Mouse (Mus musculus) liver, embryonic 14.5 days (tissue): Measurements from ENCODE around the gene Palld. TPM values are rescaled to one million over a fixed set of nuclear protein-coding genes. Genes with fewer than 3 reads are reported as not detected.

Experiments
- ATAC-seq: fragments of 200-750 bp; cut with Nextera tagmentation; 2 replicates; pipeline ENCODE4 v1.8.0; 2017; ENCODE audit warnings: moderate number of reproducible peaks, mild to moderate bottlenecking, moderate library complexity; ENCODE audit not compliant: insufficient read depth
- DNase-seq, 3 experiments: peaks; one replicate each; pipeline ENCODE4 v3.0.0-alpha.2; 2012 to 2013; ENCODE audit warnings: low read depth in 3 of 3, low spot score in 3 of 3
- H3K27ac ChIP-seq: fragments of 300-500 bp; sonication (generic); 2 replicates; pipeline ENCODE4 v1.5.1; 2014; ENCODE audit warnings: moderate library complexity, mild to moderate bottlenecking, control low read depth, inconsistent platforms
- H3K27me3 ChIP-seq: fragments of 300-500 bp; sonication (generic); 2 replicates; pipeline ENCODE4 v1.6.1; 2014; ENCODE audit warnings: mild to moderate bottlenecking, low read length, moderate library complexity; ENCODE audit not compliant: control insufficient read depth, insufficient read depth
- H3K36me3 ChIP-seq: fragments of 300-500 bp; sonication (generic); replicated peaks from 2 replicates; pipeline ENCODE4 v1.6.1; 2014; ENCODE audit warnings: low read depth; ENCODE audit not compliant: control insufficient read depth, insufficient read depth
- H3K4me1 ChIP-seq, 2 experiments: fragments of 200-500 bp in 1 of 2; fragments of 300-500 bp in 1 of 2; sonication (generic) in 1 of 2; replicated peaks; 2 replicates each; pipeline ENCODE4 v1.6.1; 2012 to 2014; ENCODE audit warnings: antibody characterized with exemption in 1 of 2, inconsistent platforms in 1 of 2, low read length in 1 of 2; ENCODE audit not compliant: control insufficient read depth in 2 of 2, insufficient read depth in 2 of 2
- H3K4me2 ChIP-seq: fragments of 300-500 bp; sonication (generic); 2 replicates; pipeline ENCODE4 v1.6.1; 2014; ENCODE audit warnings: low read depth, mild to moderate bottlenecking, control low read depth, moderate library complexity
- H3K4me3 ChIP-seq, 2 experiments: fragments of 200-500 bp in 1 of 2; fragments of 300-500 bp in 1 of 2; sonication (generic) in 1 of 2; 2 replicates each; pipeline ENCODE4 v1.5.1; 2012 to 2014; ENCODE audit warnings: low read depth in 2 of 2, low read length in 2 of 2, mild to moderate bottlenecking in 2 of 2, control low read depth in 1 of 2, inconsistent platforms in 1 of 2, moderate library complexity in 1 of 2; ENCODE audit not compliant: insufficient read depth in 1 of 2
- H3K9ac ChIP-seq: fragments of 300-500 bp; sonication (generic); replicated peaks from 2 replicates; pipeline ENCODE4 v1.6.1; 2014; ENCODE audit warnings: mild to moderate bottlenecking, control low read depth, moderate library complexity
- H3K9me3 ChIP-seq: fragments of 300-500 bp; sonication (generic); 2 replicates; pipeline ENCODE4 v1.6.1; 2016; ENCODE audit warnings: low read length, mixed read lengths; ENCODE audit not compliant: control insufficient read depth
- CTCF ChIP-seq: IDR thresholded peaks from 2 replicates; pipeline ENCODE4 v1.5.1; 2016; ENCODE audit warnings: antibody characterized with exemption, low read depth, control low read depth
- EP300 ChIP-seq: IDR thresholded peaks from 2 replicates; pipeline ENCODE4 v1.6.1; 2016; ENCODE audit warnings: antibody characterized with exemption, low read depth
- WGBS: fragments of 180-500 bp; shearing (Covaris S2); extraction: QIAGEN DNeasy Blood & Tissue Kit; methylation state at CpG from one replicate; pipeline ENCODE4 v1.1.7; 2014; ENCODE audit not compliant: insufficient replicate concordance; 5-methylcytosine and 5-hydroxymethylcytosine counted together
- polyA plus RNA-seq, 2 experiments: library from polyadenylated mRNA; depleted of rRNA in 1 of 2; stranded (reverse) in 1 of 2; unstranded in 1 of 2; fragments of >200 nt; fragmentation: Nextera tagmentation in 1 of 2; extraction: Ambion mirVana in 1 of 2; gene quantifications; 2 replicates each; pipeline versions ENCODE4 v1.2.1 to v1.2.3; 2012 to 2014

Palld gene
- polyA plus RNA-seq, 2 experiments: 1.8 to 2.9 TPM

DNA sequence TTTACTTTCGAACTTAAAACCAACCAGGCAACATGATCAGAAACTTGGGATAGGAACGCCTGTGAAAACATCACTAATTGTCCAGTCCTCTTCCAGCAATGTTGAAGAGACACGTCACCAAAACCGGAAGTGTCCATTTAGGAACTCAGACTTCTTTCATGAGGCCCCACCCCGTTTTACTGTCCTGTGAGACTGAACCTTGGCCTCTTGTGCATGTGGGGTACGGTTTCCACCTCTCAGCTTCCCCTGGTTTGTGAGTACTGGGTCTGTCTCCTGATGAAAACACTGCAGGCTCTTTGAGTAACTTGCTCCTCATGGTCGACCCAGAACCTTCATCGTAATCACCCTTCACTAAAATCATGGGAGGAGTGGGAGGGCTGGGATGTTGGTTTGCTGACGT is 374.3 kb downstream of the Palld start:
- no peaks in the 10 kb centered on the region for H3K9me3 ChIP-seq
- H3K4me1 ChIP-seq: 0 out of 4 replicates have a peak, but pooled peaks cover 0 to 3% of the 10 kb centered on the region in 2 experiments
- H3K27me3 ChIP-seq: no peaks in the 10 kb centered on the region
- ATAC-seq (no peak), DNase-seq (no peak)
- H3K27ac ChIP-seq: no peak overlapping the region
- 62% methylated on average over 9 of the region's 9 CpGs for WGBS
- no peaks in the 10 kb centered on the region for H3K36me3 ChIP-seq
- no peak overlapping the region for H3K9ac ChIP-seq
- H3K4me2 ChIP-seq: no peak overlapping the region
- TF ChIP-seq EP300 (no peak), CTCF (no peak)
- H3K4me3 ChIP-seq: no peak overlapping the region

GRCm38 (mm10) chr8:61527037-61527436 is 375.5 kb downstream of the Palld start:
- no peaks in the 10 kb centered on the region for H3K27me3 ChIP-seq
- no peak overlapping the region for H3K4me2 ChIP-seq
- 0 out of 4 replicates have a peak, but pooled peaks cover 0 to 3% of the 10 kb centered on the region in 2 experiments for H3K4me1 ChIP-seq
- no peak for TF ChIP-seq EP300
- no peak for TF ChIP-seq CTCF
- ATAC-seq (no peak), DNase-seq (no peak)
- WGBS: 76% methylated on average over 14 of the region's 14 CpGs
- no peak overlapping the region for H3K4me3 ChIP-seq
- no peaks in the 10 kb centered on the region for H3K9me3 ChIP-seq
- H3K9ac ChIP-seq: no peak overlapping the region
- H3K27ac ChIP-seq: no peak overlapping the region
- no peaks in the 10 kb centered on the region for H3K36me3 ChIP-seq

- no peaks in the 10 kb centered on the region for H3K36me3 ChIP-seq
- H3K27ac ChIP-seq: no peak overlapping the region
- no peaks in the 10 kb centered on the region for H3K9me3 ChIP-seq
- no peak overlapping the region for H3K9ac ChIP-seq
- WGBS: 0% methylated on average over 1 of the region's 1 CpGs
- ATAC-seq: no peak
- no peak overlapping the region for H3K4me2 ChIP-seq
- H3K4me1 ChIP-seq: no peaks in the 10 kb centered on the region
- TF ChIP-seq CTCF (no peak), EP300 (no peak)
- no peak for DNase-seq
- H3K4me3 ChIP-seq: no peak overlapping the region
- no peaks in the 10 kb centered on the region for H3K27me3 ChIP-seq
These were observed 380.4 kb downstream of the Palld start for GRCm38 (mm10) chr8:61522132-61522531.

DNA sequence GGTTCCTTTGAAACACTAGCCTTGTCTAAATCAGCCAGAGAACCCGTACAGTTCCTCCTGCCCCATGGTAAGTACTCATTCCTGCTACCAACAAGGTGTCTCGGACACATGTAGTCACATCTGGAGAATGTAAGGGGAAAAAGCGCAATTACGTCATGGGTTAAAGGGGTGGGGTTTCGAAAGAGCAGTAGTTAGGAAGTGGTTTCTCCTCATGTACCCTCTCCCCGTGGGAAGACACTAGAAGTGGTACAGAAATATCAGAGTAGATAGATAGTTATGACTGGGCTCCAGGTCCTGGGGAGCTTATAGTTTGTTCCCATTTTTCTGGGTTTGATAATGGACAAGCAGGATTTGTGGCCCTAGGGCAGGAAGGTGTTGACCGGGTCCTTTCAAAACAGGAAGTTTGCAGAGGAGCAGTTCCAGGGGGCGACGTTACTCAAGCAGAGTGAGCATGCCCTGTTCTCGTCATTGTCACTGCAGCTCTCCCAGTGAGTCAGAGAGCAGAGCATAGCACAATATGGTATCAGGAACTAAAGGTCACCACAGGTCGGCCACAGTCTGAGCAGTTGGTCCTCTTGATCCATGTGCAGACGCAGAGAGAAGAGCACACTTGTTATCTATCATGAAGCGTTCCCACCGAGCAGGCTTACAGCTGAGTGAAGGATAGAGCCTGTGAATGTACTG is 384.8 kb downstream of the Palld start:
- Histone ChIP-seq H3K4me2 (no peak overlapping the region), H3K36me3 (no peaks in the 10 kb centered on the region), H3K9me3 (no peaks in the 10 kb centered on the region), H3K27me3 (no peaks in the 10 kb centered on the region), H3K4me1 (no peaks in the 10 kb centered on the region), H3K9ac (no peak overlapping the region), H3K4me3 (no peak overlapping the region), H3K27ac (no peak overlapping the region)
- TF ChIP-seq EP300: no peak
- TF ChIP-seq CTCF: no peak
- 0 out of 2 replicates have a peak, but pooled peaks have one; percentile 15 for ATAC-seq
- 35% methylated on average over 14 of the region's 14 CpGs for WGBS
- DNase-seq: peak in 1 of 3 experiments; percentile 17

DNA sequence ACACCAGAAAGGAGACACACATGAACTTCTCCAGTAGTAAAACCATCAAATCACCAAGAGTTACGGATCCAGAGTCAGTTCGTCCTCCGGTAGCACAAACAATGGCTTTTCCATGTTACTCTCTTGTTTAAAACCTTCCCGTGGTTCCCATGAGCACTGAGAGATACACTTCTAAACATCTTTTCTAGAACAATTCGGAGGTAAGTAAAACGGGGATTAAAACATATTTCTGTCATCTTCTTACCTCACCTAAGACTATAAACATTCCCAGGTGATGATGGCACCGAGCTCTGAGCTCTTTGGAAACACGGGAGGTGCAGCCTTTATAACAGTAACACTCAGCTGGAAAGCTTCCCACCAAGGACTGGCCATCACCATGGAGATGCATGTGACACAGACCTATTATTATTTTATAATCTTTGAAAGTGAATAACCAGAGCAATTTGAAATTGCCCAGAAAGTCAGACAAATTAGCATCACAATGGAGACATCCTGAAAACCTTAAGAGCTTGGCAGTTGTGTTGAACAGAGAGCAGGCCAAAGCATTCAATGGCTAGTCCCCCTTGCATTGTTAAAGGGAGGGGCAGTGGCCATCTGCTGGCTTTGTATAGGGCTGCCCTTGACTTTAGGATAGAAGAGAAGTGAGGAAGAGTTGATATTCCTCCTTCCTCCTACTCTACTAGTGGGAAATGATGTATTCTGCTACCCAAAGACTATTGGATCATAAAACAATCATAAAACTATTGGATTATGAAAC is 385.6 kb downstream of the Palld start:
- H3K36me3 ChIP-seq: no peaks in the 10 kb centered on the region
- H3K4me3 ChIP-seq: no peak overlapping the region
- no peaks in the 10 kb centered on the region for H3K9me3 ChIP-seq
- ATAC-seq (no peak), DNase-seq (no peak)
- H3K9ac ChIP-seq: no peak overlapping the region
- no peak for TF ChIP-seq CTCF
- TF ChIP-seq EP300: no peak
- H3K27me3 ChIP-seq: no peaks in the 10 kb centered on the region
- WGBS: 70% methylated on average over 8 of the region's 8 CpGs
- no peak overlapping the region for H3K27ac ChIP-seq
- no peaks in the 10 kb centered on the region for H3K4me1 ChIP-seq
- no peak overlapping the region for H3K4me2 ChIP-seq
